10 mouse cellular contexts compared by ENCODE assay signal in genomic region chr2:79256880-79257279, GRCm38 (mm10). TPM values are rescaled to one million over a fixed set of nuclear protein-coding genes. Genes with fewer than 3 reads are reported as not detected.
A peak's percentile ranks its signal among the peaks of the same experiment; 100 is the strongest.
DNase-seq lines count a peak whose midpoint lies in the region; ATAC-seq and TF ChIP-seq lines count a peak whose summit lies in the region.
"Had no signal": no experiment of that assay in that cellular context is flagged by ENCODE, and none has a peak within 500 bp of the region (broad histone marks: within the 10 kb centered on the region; RNA-seq: fewer than 3 reads in every experiment).

No protein-coding gene starts in this region.

- H3K4me1 ChIP-seq in lung, embryonic 14.5 days (ENCODE audit: insufficient read depth): 0 out of 2 replicates have a peak, but pooled peaks cover 2% of the 10 kb centered on the region
- H3K4me1 ChIP-seq in embryonic facial prominence, embryonic 14.5 days (ENCODE audit: control insufficient read depth, insufficient read depth, low read length): peaks cover 15% of the 10 kb centered on the region
- peaks cover 19% of the 10 kb centered on the region for H3K4me1 ChIP-seq in limb, embryonic 13.5 days
- peaks cover 17% of the 10 kb centered on the region for H3K4me1 ChIP-seq in neural tube, embryonic 13.5 days (replicated peaks)

- peak overlapping the region; percentile 68 for H3K4me2 ChIP-seq in lung, embryonic 14.5 days
- H3K4me2 ChIP-seq in embryonic facial prominence, embryonic 14.5 days (ENCODE audit: low read depth, low read length): peak overlapping the region; percentile 95
- H3K4me2 ChIP-seq in limb, embryonic 13.5 days (replicated peaks): peak overlapping the region; percentile 94
- peak overlapping the region; percentile 88 for H3K4me2 ChIP-seq in neural tube, embryonic 13.5 days

- no peak overlapping the region for H3K27ac ChIP-seq in lung, embryonic 14.5 days (ENCODE audit: low read depth)
- H3K27ac ChIP-seq in embryonic facial prominence, embryonic 14.5 days (replicated peaks; ENCODE audit: low read depth, low read length): no peak overlapping the region
- no peak overlapping the region for H3K27ac ChIP-seq in limb, embryonic 13.5 days
- H3K27ac ChIP-seq in neural tube, embryonic 13.5 days (replicated peaks): no peak overlapping the region

- ATAC-seq in lung, embryonic 14.5 days (ENCODE audit: insufficient read depth): no peak
- no peak for ATAC-seq in embryonic facial prominence, embryonic 14.5 days (ENCODE audit: low read depth)
- ATAC-seq in limb, embryonic 13.5 days (ENCODE audit: low FRiP score, low read depth): no peak
- no peak for ATAC-seq in neural tube, embryonic 13.5 days (ENCODE audit: low read depth)
- ATAC-seq: activated CD4-positive, CD25-positive, alpha-beta regulatory T cell, adult 4 months had no signal

- TF ChIP-seq CTCF in lung, embryonic 14.5 days (IDR thresholded peaks at IDR 0.05; ENCODE audit: low read depth): no peak

- no peaks in the 10 kb centered on the region for H3K27me3 ChIP-seq in lung, embryonic 14.5 days (ENCODE audit: insufficient read depth, low read length)
- H3K27me3 ChIP-seq in embryonic facial prominence, embryonic 14.5 days (replicated peaks; ENCODE audit: control insufficient read depth, insufficient read depth, low read length): no peaks in the 10 kb centered on the region
- H3K27me3 ChIP-seq in limb, embryonic 13.5 days: 0 out of 2 replicates have a peak, but pooled peaks cover 3% of the 10 kb centered on the region
- H3K27me3 ChIP-seq in neural tube, embryonic 13.5 days: peaks cover 11% of the 10 kb centered on the region; the same call in 1 of the 2 replicates

- no peaks in the 10 kb centered on the region for H3K9me3 ChIP-seq in lung, embryonic 14.5 days (ENCODE audit: low read depth, low read length)
- H3K9me3 ChIP-seq in embryonic facial prominence, embryonic 14.5 days (ENCODE audit: control insufficient read depth, low read length): no peaks in the 10 kb centered on the region
- no peaks in the 10 kb centered on the region for H3K9me3 ChIP-seq in limb, embryonic 13.5 days
- no peaks in the 10 kb centered on the region for H3K9me3 ChIP-seq in neural tube, embryonic 13.5 days

- peak overlapping the region; percentile 48 for H3K4me3 ChIP-seq in lung, embryonic 14.5 days (ENCODE audit: low read depth, low read length)
- peak overlapping the region; percentile 53 for H3K4me3 ChIP-seq in embryonic facial prominence, embryonic 14.5 days (ENCODE audit: low read depth, low read length)
- peak overlapping the region; percentile 57 for H3K4me3 ChIP-seq in limb, embryonic 13.5 days
- peak overlapping the region; percentile 49; the same call in 1 of the 2 replicates for H3K4me3 ChIP-seq in neural tube, embryonic 13.5 days

- WGBS in lung, embryonic 14.5 days: 29% methylated on average over 4 of the region's 4 CpGs
- 11% methylated on average over 4 of the region's 4 CpGs for WGBS in embryonic facial prominence, embryonic 14.5 days
- WGBS in limb, embryonic 13.5 days: 21% methylated on average over 4 of the region's 4 CpGs
- 74% methylated on average over 4 of the region's 4 CpGs for WGBS in neural tube, embryonic 13.5 days

- H3K36me3 ChIP-seq in lung, embryonic 14.5 days (ENCODE audit: insufficient read depth): no peaks in the 10 kb centered on the region
- no peaks in the 10 kb centered on the region for H3K36me3 ChIP-seq in embryonic facial prominence, embryonic 14.5 days (ENCODE audit: control insufficient read depth, insufficient read depth, low read length)
- no peaks in the 10 kb centered on the region for H3K36me3 ChIP-seq in limb, embryonic 13.5 days
- no peaks in the 10 kb centered on the region for H3K36me3 ChIP-seq in neural tube, embryonic 13.5 days

- DNase-seq in lung, embryonic 14.5 days: no peak
- no peak for DNase-seq in lung, postnatal 14 days
- no peak for DNase-seq in embryonic facial prominence, embryonic 14.5 days (ENCODE audit: low spot score)
- no peak for DNase-seq in adrenal gland, postnatal 4 days (ENCODE audit: low spot score in 2 of 2)
- no peak for DNase-seq in cerebellum, adult 8-10 months
- no peak for DNase-seq in layer of hippocampus, adult 11-12 months (ENCODE audit: low spot score)
- DNase-seq: right cerebral cortex, postnatal 25 days had no signal

- no peak overlapping the region for H3K9ac ChIP-seq in lung, embryonic 14.5 days
- H3K9ac ChIP-seq in embryonic facial prominence, embryonic 14.5 days (ENCODE audit: low read depth, low read length): no peak overlapping the region
- H3K9ac ChIP-seq in limb, embryonic 13.5 days: no peak overlapping the region
- H3K9ac ChIP-seq in neural tube, embryonic 13.5 days: no peak overlapping the region

RNA-seq across cellular contexts. Expression of gene Itga4, which starts 1.7 kb away (rescaled TPM):
- 7.9 and 8.2 TPM in 2 replicates for polyA plus RNA-seq in lung, embryonic 14.5 days (2014; fragmentation: Nextera tagmentation; extraction: Ambion mirVana)
- 14.1 TPM in 2 replicates for polyA plus RNA-seq in embryonic facial prominence, embryonic 14.5 days (2014; fragmentation: Nextera tagmentation; extraction: Ambion mirVana)
- polyA plus RNA-seq in limb, embryonic 13.5 days (2015; fragmentation: Nextera tagmentation; extraction: Ambion mirVana): 8.8 and 9.7 TPM in 2 replicates
- 5.4 and 5.5 TPM in 2 replicates for polyA plus RNA-seq in neural tube, embryonic 13.5 days (2015; fragmentation: Nextera tagmentation; extraction: Ambion mirVana)
- 1 to 10 TPM; 5.4 to 8.4 TPM for total RNA-seq in adrenal gland, postnatal 4 days (2021)
